Mouse (Mus musculus) fibroblast of lung, adult 2 months (primary cell): ENCODE measurements around the gene Cdk9.
A peak's percentile ranks its signal among the peaks of the same experiment; 100 is the strongest.

Experiments
- DNase-seq: peaks from one replicate; pipeline ENCODE4 v3.0.0-alpha.2; 2011; ENCODE audit warnings: low read depth

Gene Cdk9

GRCm38 (mm10) chr2:32732695-32733094 is 19.8 kb upstream of the Cdk9 start:
- DNase-seq = no peak

GRCm38 (mm10) chr2:32731911-32732310 is 19.0 kb upstream of the Cdk9 start:
- no peak for DNase-seq

- DNase-seq = no peak
Observed at GRCm38 (mm10) chr2:32730854-32731253, 18.0 kb upstream of the Cdk9 start.

GRCm38 (mm10) chr2:32729547-32729946 is 16.7 kb upstream of the Cdk9 start:
- DNase-seq = no peak

GRCm38 (mm10) chr2:32728463-32728862 is 15.6 kb upstream of the Cdk9 start:
- no peak for DNase-seq

GRCm38 (mm10) chr2:32727435-32727834 is 14.6 kb upstream of the Cdk9 start:
- DNase-seq = peak; percentile 84

GRCm38 (mm10) chr2:32724832-32725790 is 12.2 kb upstream of the Cdk9 start:
- DNase-seq = no peak

GRCm38 (mm10) chr2:32724149-32724548 is 11.3 kb upstream of the Cdk9 start:
- no peak for DNase-seq

- no peak for DNase-seq
Observed at GRCm38 (mm10) chr2:32722581-32722980, 9.7 kb upstream of the Cdk9 start.

- no peak for DNase-seq
Observed at GRCm38 (mm10) chr2:32722046-32722445, 9.2 kb upstream of the Cdk9 start.

GRCm38 (mm10) chr2:32720681-32721229 is 7.9 kb upstream of the Cdk9 start, which contains the start of gene Sh2d3c:
TSS of gene Sh2d3c (plus strand) at chr2:32721055.
- peak; percentile 39 for DNase-seq

GRCm38 (mm10) chr2:32720053-32720452 is 7.2 kb upstream of the Cdk9 start:
- DNase-seq = no peak

- DNase-seq = no peak
Observed at GRCm38 (mm10) chr2:32718761-32719160, 5.9 kb upstream of the Cdk9 start.

- peak; percentile 72 for DNase-seq
Observed at GRCm38 (mm10) chr2:32714987-32715425, 2.1 kb upstream of the Cdk9 start.

- no peak for DNase-seq
Observed at GRCm38 (mm10) chr2:32714117-32714986, 1.5 kb upstream of the Cdk9 start.

- peak; percentile 51 for DNase-seq
Observed at GRCm38 (mm10) chr2:32712586-32712933, 316 bp downstream of the Cdk9 start.

GRCm38 (mm10) chr2:32712108-32712551 is 746 bp downstream of the Cdk9 start:
- DNase-seq = no peak

- DNase-seq = no peak
Observed at GRCm38 (mm10) chr2:32711301-32712056, 1.4 kb downstream of the Cdk9 start.

GRCm38 (mm10) chr2:32710425-32710824 is 2.5 kb downstream of the Cdk9 start:
- DNase-seq = no peak

- no peak for DNase-seq
Observed at GRCm38 (mm10) chr2:32709521-32710137, 3.2 kb downstream of the Cdk9 start.

- no peak for DNase-seq
Observed at GRCm38 (mm10) chr2:32708643-32709042, 4.2 kb downstream of the Cdk9 start.
